Mouse (Mus musculus) spleen, adult 2 months (tissue): ENCODE data around the gene AI413582.

Experiments
- CTCF ChIP-seq: fragments of 200-500 bp; IDR thresholded peaks from 2 replicates; pipeline ENCODE4 v1.5.1; 2011; ENCODE audit warnings: mild to moderate bottlenecking, inconsistent platforms; ENCODE audit not compliant: insufficient read depth, insufficient read length, insufficient replicate concordance; ENCODE audit errors: extremely low read depth
- POLR2A ChIP-seq: fragments of 200-500 bp; IDR thresholded peaks from 2 replicates; pipeline ENCODE4 v1.6.1; 2011; ENCODE audit warnings: low read depth, low read length, inconsistent platforms

DNA sequence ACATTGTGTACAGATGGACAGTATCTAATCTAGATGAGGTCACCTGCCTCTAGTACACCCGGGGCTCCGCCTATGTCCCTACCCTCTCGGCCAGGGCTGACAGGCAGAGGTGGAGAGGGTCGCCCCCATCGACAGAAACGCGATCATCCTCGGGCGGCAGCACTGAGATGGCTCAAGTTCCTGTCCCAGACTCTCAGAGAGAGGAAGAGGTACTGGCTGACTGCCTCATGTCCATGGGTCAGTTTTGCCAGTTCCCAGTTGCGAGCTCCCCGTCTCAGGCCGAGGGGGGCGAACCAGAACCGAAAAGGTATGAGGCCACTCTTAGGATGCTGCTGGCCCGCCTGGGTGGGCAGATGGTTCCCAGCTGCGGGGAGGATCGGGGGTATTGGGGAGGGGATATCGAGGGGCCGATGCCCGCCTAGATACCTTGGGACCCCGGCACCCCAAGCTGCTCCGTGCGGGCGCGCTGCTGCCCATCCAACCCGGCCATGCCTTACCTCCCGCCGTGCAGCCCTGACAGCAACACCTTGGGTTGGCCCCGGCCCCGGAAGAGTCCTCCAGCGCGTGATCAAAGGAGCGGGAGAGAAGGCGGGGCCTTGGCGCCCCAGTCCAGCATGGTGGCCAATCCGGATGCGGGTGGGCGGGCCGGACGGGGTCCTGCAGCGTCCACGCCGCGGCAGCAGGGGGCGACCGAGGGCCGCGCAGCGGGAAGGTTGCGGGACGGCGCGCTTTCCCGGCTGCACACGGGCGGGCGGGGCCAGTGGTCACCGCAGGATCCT, at the start of gene AI413582:
- TF ChIP-seq POLR2A: peak; percentile 56
- peak; percentile 92 for TF ChIP-seq CTCF
